Mouse (Mus musculus) thymus, adult 2 months (tissue): ENCODE measurements at regions not wholly inside any gene's neighbourhood (a gene's known extent, or its start where the extent isn't known, plus 50 kb on each side); places are given as distances from the start of the nearest gene placed in this dataset.

Source experiments
- CTCF ChIP-seq: fragments of 200-500 bp; IDR thresholded peaks from 2 replicates; pipeline ENCODE4 v1.5.1; 2012; ENCODE audit warnings: mild to moderate bottlenecking, control low read depth, low read length, moderate library complexity, borderline replicate concordance; ENCODE audit not compliant: control insufficient read depth, poor library complexity, insufficient read depth; ENCODE audit errors: extremely low read depth
- POLR2A ChIP-seq: fragments of 200-500 bp; IDR thresholded peaks from 2 replicates; pipeline ENCODE4 v1.6.1; 2012; ENCODE audit warnings: mild to moderate bottlenecking, low read length, control low read depth, moderate library complexity; ENCODE audit not compliant: control insufficient read depth, poor library complexity, insufficient read depth; ENCODE audit errors: extremely low read depth

GRCm38 (mm10) chr6:143690131-143690530 lies 523.1 kb downstream of the Etnk1 start:
- no peak for TF ChIP-seq CTCF
- TF ChIP-seq POLR2A, result no peak
